Mouse (Mus musculus) cerebellum, adult 11 months (tissue): ENCODE measurements around the gene Zfp846.
A peak's percentile ranks its signal among the peaks of the same experiment; 100 is the strongest.

ENCODE experiments used
- DNase-seq: peaks from one replicate; pipeline ENCODE4 v3.0.0; 2022

Zfp846 gene

DNA sequence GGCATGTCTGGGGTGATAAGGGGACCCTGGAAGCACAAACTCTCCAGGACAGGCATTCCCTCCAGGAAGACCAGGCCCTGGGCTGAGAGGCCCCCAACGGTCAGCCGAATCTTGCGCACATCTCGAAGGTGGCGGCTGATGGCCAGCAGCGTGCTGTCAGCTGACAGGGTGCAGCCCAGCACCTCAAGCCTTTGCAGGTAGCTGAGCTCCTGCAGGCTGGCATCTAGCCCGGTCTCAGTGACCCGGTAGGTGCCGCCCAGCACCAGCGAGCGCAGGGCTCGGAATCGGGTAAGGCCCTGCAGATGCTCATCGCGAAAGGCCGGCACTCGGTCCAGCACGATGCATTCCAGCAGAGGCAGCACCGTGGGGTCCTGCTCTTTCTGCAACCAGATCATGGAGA lies 57.5 kb downstream of the Zfp846 start:
- DNase-seq = no peak

- no peak for DNase-seq
These were observed 58.4 kb downstream of the Zfp846 start for GRCm38 (mm10) chr9:20639486-20639885.

DNA sequence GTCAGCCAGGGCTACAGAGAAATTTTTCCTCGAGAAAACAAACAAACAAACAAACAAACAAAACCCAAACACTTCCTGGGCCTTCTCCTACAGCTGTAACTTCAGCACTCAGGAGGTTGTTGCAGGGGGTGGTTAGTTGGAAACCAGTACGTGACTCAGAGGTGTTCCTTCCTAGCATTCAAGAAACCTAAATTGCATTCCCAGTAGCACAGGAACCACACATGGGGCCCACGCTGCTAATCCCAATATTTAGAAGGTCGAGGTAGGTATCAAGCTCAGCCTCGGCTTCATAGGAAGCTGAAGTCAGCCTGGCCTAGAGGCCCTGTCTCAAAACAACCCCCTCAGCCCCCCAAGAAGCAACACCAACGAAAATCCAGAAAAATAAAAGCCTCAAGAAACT lies 60.4 kb downstream of the Zfp846 start:
- no peak for DNase-seq

DNA sequence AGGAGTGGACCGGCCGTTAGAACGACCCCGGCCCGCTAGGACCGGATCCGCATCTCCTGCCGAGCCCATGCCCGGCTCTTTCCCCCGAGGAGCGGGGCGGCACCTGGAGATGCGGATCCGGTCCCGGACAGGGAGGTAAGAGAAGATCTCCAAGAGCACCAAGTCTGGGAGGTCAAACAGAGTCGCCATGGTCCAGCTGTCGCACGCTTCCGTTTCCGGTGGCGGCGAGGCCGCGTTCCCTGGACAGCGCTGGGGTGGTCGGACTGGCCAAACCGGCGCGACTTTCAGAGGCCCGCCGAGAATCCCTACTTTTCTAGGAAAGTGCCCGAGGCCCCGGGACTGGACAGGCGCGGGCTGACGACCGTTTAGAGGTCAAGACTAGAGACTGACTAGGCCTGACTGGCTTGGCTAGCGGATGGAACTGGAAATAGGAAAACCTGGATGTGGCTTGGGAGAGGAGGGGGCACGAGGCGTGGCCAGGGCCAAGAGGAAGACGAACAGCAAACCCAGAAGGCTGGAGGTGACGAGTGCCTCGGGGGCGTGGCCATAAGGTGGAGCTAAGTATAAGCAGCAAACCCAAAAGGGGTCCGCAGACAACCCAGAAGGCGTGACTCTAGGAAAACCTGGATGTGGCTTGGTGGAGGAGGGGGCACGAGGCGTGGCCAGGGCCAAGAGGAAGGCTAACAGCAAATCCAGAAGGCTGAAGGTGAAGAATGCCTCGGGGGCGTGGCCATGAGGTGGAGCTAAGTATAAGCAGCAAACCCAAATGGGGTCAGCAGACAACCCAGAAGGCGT lies 61.2 kb downstream of the Zfp846 start, which contains the start of gene Ubl5:
TSS of gene Ubl5 (plus strand) at position 778 of the 795 bp plus-strand sequence.
- peak; percentile 27 for DNase-seq

DNA sequence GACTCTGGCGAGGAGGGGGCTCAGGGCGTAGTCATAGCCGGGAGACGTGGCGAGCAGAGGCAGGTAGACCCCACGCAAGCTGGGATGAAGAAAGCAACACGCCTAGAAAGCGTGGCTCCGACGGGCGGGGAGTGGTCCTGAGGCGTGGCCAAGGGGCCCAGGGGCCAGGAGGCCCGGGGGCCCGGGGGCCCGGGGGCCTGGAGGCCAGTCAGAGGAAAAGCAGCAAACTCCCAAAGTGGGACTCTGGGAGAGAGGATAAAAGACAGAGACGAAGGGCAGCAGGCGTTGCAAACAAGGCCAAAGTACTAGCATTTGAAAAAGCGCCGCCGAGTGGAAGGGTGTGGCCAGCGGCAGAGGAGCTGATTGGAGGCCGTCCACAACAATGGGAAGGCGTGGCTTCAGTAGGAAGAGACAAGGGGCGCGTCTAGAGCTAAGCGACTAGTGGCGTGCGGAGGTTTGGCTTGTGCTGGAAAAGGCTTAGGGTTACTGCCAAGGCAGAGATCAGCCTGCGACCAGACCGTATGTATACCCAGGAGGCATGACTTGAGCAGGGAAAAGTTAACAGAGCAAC lies 61.9 kb downstream of the Zfp846 start:
- peak; percentile 45 for DNase-seq

- DNase-seq = no peak
These were observed 62.7 kb downstream of the Zfp846 start for GRCm38 (mm10) chr9:20643781-20644180.

GRCm38 (mm10) chr9:20644360-20645081 lies 63.4 kb downstream of the Zfp846 start, which contains the start of gene Fbxl12:
TSS of gene Fbxl12 (minus strand) at chr9:20644767.
- DNase-seq = peak; percentile 63

DNA sequence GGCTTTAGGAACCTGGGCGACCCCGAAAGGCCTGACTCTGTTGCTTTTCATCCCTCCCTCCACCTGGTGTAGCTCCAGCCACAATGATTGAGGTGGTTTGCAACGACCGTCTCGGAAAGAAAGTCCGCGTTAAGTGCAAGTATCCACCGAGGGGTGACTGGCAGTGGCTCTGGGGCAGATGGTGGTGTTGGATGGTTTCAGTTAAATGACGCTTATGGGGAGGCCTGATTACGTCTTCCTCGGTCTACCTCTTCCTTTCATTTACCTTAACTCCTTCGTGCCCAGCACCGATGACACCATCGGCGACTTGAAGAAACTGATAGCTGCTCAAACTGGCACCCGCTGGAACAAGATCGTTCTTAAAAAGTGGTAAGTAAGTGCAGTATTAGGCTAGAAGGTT lies 64.0 kb downstream of the Zfp846 start:
- DNase-seq = no peak

- DNase-seq = peak; percentile 98
These were observed 70.6 kb downstream of the Zfp846 start, which contains the start of gene Pin1 for GRCm38 (mm10) chr9:20651602-20652259. TSS of gene Pin1 (plus strand) at chr9:20652095.

- no peak for DNase-seq
These were observed 71.2 kb downstream of the Zfp846 start for GRCm38 (mm10) chr9:20652260-20652658.

- no peak for DNase-seq
These were observed 72.8 kb downstream of the Zfp846 start for GRCm38 (mm10) chr9:20653859-20654258.
